Mouse (Mus musculus) olfactory bulb, adult 2 months (tissue): ENCODE results near the gene Kcnn3.

ENCODE experiments used
- CTCF ChIP-seq: fragments of 200-500 bp; IDR thresholded peaks from 2 replicates; pipeline ENCODE4 v1.5.1; 2012; ENCODE audit warnings: low read depth, mild to moderate bottlenecking, low read length, moderate library complexity; ENCODE audit not compliant: insufficient read depth
- POLR2A ChIP-seq: fragments of 200-500 bp; IDR thresholded peaks from 2 replicates; pipeline ENCODE4 v1.6.1; 2012; ENCODE audit warnings: mild to moderate bottlenecking, low read depth, low read length, moderate library complexity; ENCODE audit not compliant: insufficient read depth

GRCm38 (mm10) chr3:89617360-89617759 is 97.4 kb downstream of the Kcnn3 start:
- TF ChIP-seq CTCF (no peak), POLR2A (no peak)
